9 mouse cellular contexts compared by ENCODE assay signal in genomic region chr4:133390585-133390984, GRCm38 (mm10). TPM values are rescaled to one million over a fixed set of nuclear protein-coding genes. Genes with fewer than 3 reads are reported as not detected.
DNase-seq lines count a peak whose midpoint lies in the region; ATAC-seq and TF ChIP-seq lines count a peak whose summit lies in the region.
"Had no signal": no experiment of that assay in that cellular context is flagged by ENCODE, and none has a peak within 500 bp of the region (broad histone marks: within the 10 kb centered on the region; RNA-seq: fewer than 3 reads in every experiment).

No protein-coding gene starts in this region.

- DNase-seq in heart, postnatal 36 days, result no peak
- DNase-seq in spleen, adult 2 months (ENCODE audit: low read depth in 1 of 2, low spot score in 2 of 2), result no peak
- no peak for DNase-seq in spleen, adult 12 weeks (ENCODE audit: low spot score)
- no peak for DNase-seq in liver, embryonic 13.5 days
- no peak for DNase-seq in stomach, postnatal 0 days (ENCODE audit: low spot score)
- no peak for DNase-seq in kidney, adult 11 months
- DNase-seq in cerebellum, adult 9-10 months, result no peak
- DNase-seq: kidney, postnatal 25 days had no signal

- peaks cover 42 to 50% of the 10 kb centered on the region in 2 experiments for H3K4me1 ChIP-seq in heart, embryonic 14.5 days (ENCODE audit: control insufficient read depth in 2 of 2, insufficient read depth in 2 of 2, low read length in 2 of 2)
- H3K4me1 ChIP-seq in spleen, adult 2 months (ENCODE audit: control insufficient read depth, insufficient read depth, insufficient read length), result peaks cover 7% of the 10 kb centered on the region; the same call in 1 of the 2 replicates
- H3K4me1 ChIP-seq in liver, embryonic 13.5 days (replicated peaks), result peaks cover 69% of the 10 kb centered on the region
- peaks cover 27% of the 10 kb centered on the region for H3K4me1 ChIP-seq in stomach, postnatal 0 days (replicated peaks; ENCODE audit: control insufficient read depth, insufficient read depth)

- no peaks in the 10 kb centered on the region for H3K9me3 ChIP-seq in heart, embryonic 14.5 days (ENCODE audit: control insufficient read depth, low read length)
- H3K9me3 ChIP-seq in liver, embryonic 13.5 days (replicated peaks), result no peaks in the 10 kb centered on the region
- no peaks in the 10 kb centered on the region for H3K9me3 ChIP-seq in stomach, postnatal 0 days (ENCODE audit: control insufficient read depth, low read length)

- TF ChIP-seq CTCF in spleen, adult 2 months (IDR thresholded peaks at IDR 0.05; ENCODE audit: extremely low read depth, insufficient read depth, insufficient read length, insufficient replicate concordance), result no peak
- no peak for TF ChIP-seq CTCF in stomach, postnatal 0 days (IDR thresholded peaks at IDR 0.05; ENCODE audit: low read depth)

- TF ChIP-seq POLR2A in spleen, adult 2 months (IDR thresholded peaks at IDR 0.05; ENCODE audit: low read depth, low read length), result no peak

- intact Hi-C loops in heart, postnatal 36 days (cut with DNase I), result loop anchor here (2.0 kb wide), 1 partner anchor 28 kb away; no protein-coding TSS in a partner anchor

- no peaks in the 10 kb centered on the region for H3K27me3 ChIP-seq in heart, embryonic 14.5 days (ENCODE audit: control insufficient read depth, insufficient read depth, low read length)
- no peaks in the 10 kb centered on the region for H3K27me3 ChIP-seq in spleen, adult 2 months (ENCODE audit: control insufficient read depth, insufficient read depth, low read length)
- no peaks in the 10 kb centered on the region for H3K27me3 ChIP-seq in liver, embryonic 13.5 days
- H3K27me3 ChIP-seq in stomach, postnatal 0 days (ENCODE audit: control insufficient read depth, insufficient read depth, low read length), result no peaks in the 10 kb centered on the region

- H3K36me3 ChIP-seq in heart, embryonic 14.5 days (ENCODE audit: control insufficient read depth, insufficient read depth, low read length), result no peaks in the 10 kb centered on the region
- H3K36me3 ChIP-seq in spleen, adult 2 months (ENCODE audit: control insufficient read depth, insufficient read depth, low read length), result no peaks in the 10 kb centered on the region
- peaks cover 3% of the 10 kb centered on the region; the same call in 1 of the 2 replicates for H3K36me3 ChIP-seq in liver, embryonic 13.5 days
- H3K36me3 ChIP-seq in stomach, postnatal 0 days (ENCODE audit: control insufficient read depth, insufficient read depth, low read length), result no peaks in the 10 kb centered on the region

- 87% methylated on average over 6 of the region's 6 CpGs for WGBS in heart, embryonic 14.5 days
- WGBS in spleen, adult 2 months, result 73% methylated on average over 6 of the region's 6 CpGs
- 49% methylated on average over 6 of the region's 6 CpGs for WGBS in liver, embryonic 13.5 days (ENCODE audit: insufficient replicate concordance)
- 84% methylated on average over 6 of the region's 6 CpGs for WGBS in stomach, postnatal 0 days

- no peak overlapping the region for H3K4me2 ChIP-seq in heart, embryonic 14.5 days (ENCODE audit: low read length)
- H3K4me2 ChIP-seq in liver, embryonic 13.5 days, result peak overlapping the region; percentile 55
- H3K4me2 ChIP-seq in stomach, postnatal 0 days (replicated peaks; ENCODE audit: low read depth), result no peak overlapping the region

- no peak overlapping the region for H3K9ac ChIP-seq in heart, embryonic 14.5 days (ENCODE audit: low read length)
- peak overlapping the region; percentile 30; the same call in 1 of the 2 replicates for H3K9ac ChIP-seq in liver, embryonic 13.5 days
- 0 out of 2 replicates have a peak overlapping the region, but pooled peaks have one; percentile 8 for H3K9ac ChIP-seq in stomach, postnatal 0 days (ENCODE audit: low read length)

- H3K27ac ChIP-seq in heart, embryonic 14.5 days (replicated peaks in 1 of 2; ENCODE audit: control insufficient read depth in 1 of 2, insufficient read depth in 1 of 2, low read depth in 2 of 2, low read length in 2 of 2), result 0 out of 4 replicates have a peak overlapping the region, but pooled peaks have one; percentile 6 to 62
- H3K27ac ChIP-seq in spleen, adult 2 months (ENCODE audit: insufficient read depth, low read length), result peak overlapping the region; percentile 30; the same call in 1 of the 2 replicates
- peak overlapping the region; percentile 79 for H3K27ac ChIP-seq in liver, embryonic 13.5 days
- peak overlapping the region; percentile 89 for H3K27ac ChIP-seq in stomach, postnatal 0 days (replicated peaks)

- H3K4me3 ChIP-seq in heart, embryonic 14.5 days (ENCODE audit: control insufficient read depth in 1 of 2, insufficient read depth in 1 of 2, low read depth in 1 of 2, low read length in 2 of 2), result no peak overlapping the region
- no peak overlapping the region for H3K4me3 ChIP-seq in spleen, adult 2 months (ENCODE audit: extremely low read depth, insufficient read depth, insufficient read length)
- H3K4me3 ChIP-seq in liver, embryonic 13.5 days (replicated peaks), result no peak overlapping the region; the same call in 1 of the 2 replicates
- H3K4me3 ChIP-seq in stomach, postnatal 0 days (ENCODE audit: low read depth, low read length), result no peak overlapping the region

- no peak for ATAC-seq in heart, embryonic 14.5 days (ENCODE audit: insufficient number of reproducible peaks, insufficient read depth, low FRiP score, low read depth)
- ATAC-seq in liver, embryonic 13.5 days (ENCODE audit: low read depth), result no peak
- no peak for ATAC-seq in stomach, postnatal 0 days (ENCODE audit: low FRiP score, low TSS enrichment)

- TF ChIP-seq EP300 in stomach, postnatal 0 days (optimal IDR thresholded peaks at IDR 0.05), result no peak

RNA-seq across cellular contexts. Expression of gene Slc9a1, which starts 21.1 kb away (rescaled TPM):
- 5.6 and 6.5 TPM in 2 replicates for polyA plus RNA-seq in heart, embryonic 14.5 days (2014; fragmentation: Nextera tagmentation; extraction: Ambion mirVana)
- total RNA-seq in heart, postnatal 36 days (2021), result 10 to 100 TPM; 17.6 to 18.8 TPM
- polyA plus RNA-seq in spleen, adult 2 months (2012; rRNA removed), result 39.4 and 46.9 TPM in 2 replicates
- polyA plus RNA-seq in liver, embryonic 13.5 days (2015; fragmentation: Nextera tagmentation; extraction: Ambion mirVana), result 2.7 and 3.1 TPM in 2 replicates
- 6.0 and 7.1 TPM in 2 replicates for polyA plus RNA-seq in stomach, postnatal 0 days (2015; fragmentation: Nextera tagmentation; extraction: Ambion mirVana)

RNA-seq across cellular contexts. Expression of gene Wdtc1, which starts 37.3 kb away (rescaled TPM):
- 16.9 and 17.3 TPM in 2 replicates for polyA plus RNA-seq in heart, embryonic 14.5 days (2014; fragmentation: Nextera tagmentation; extraction: Ambion mirVana)
- total RNA-seq in heart, postnatal 36 days (2021), result 10 to 100 TPM; 82.0 to 88.2 TPM
- polyA plus RNA-seq in spleen, adult 2 months (2012; rRNA removed), result 33.0 and 33.3 TPM in 2 replicates
- polyA plus RNA-seq in liver, embryonic 13.5 days (2015; fragmentation: Nextera tagmentation; extraction: Ambion mirVana), result 5.5 and 7.1 TPM in 2 replicates
- polyA plus RNA-seq in stomach, postnatal 0 days (2015; fragmentation: Nextera tagmentation; extraction: Ambion mirVana), result 6.2 and 7.7 TPM in 2 replicates

Comparison
In these comparisons a context has a peak if more than half of its experiments do, and no peak if none do; other contexts are left out.
1. H3K27ac ChIP-seq: peak in every context shown above with its lines; median percentile 89 in stomach, postnatal 0 days; 79 in liver, embryonic 13.5 days; 34 in heart, embryonic 14.5 days; 30 in spleen, adult 2 months.